Mouse (Mus musculus) small intestine, adult 2 months (tissue): Measurements from ENCODE around the gene Dazap1.

Experiments
- CTCF ChIP-seq: fragments of 200-500 bp; IDR thresholded peaks from 2 replicates; pipeline ENCODE4 v1.5.1; 2012; ENCODE audit warnings: low read depth, mild to moderate bottlenecking, control low read depth, inconsistent platforms, low read length, moderate library complexity, mixed read lengths; ENCODE audit not compliant: insufficient replicate concordance, insufficient read length; ENCODE audit errors: extremely low read depth
- POLR2A ChIP-seq: fragments of 200-500 bp; IDR thresholded peaks from 2 replicates; pipeline ENCODE4 v1.6.1; 2012; ENCODE audit warnings: low read depth, mild to moderate bottlenecking, control low read depth, inconsistent platforms, low read length, moderate library complexity

GRCm38 (mm10) chr10:80276238-80276637, 15.0 kb downstream of the Dazap1 start:
- TF ChIP-seq POLR2A (no peak), CTCF (no peak)
